Mouse (Mus musculus): ENCODE measurements at regions not wholly inside any gene's neighbourhood (a gene's known extent, or its start where the extent isn't known, plus 50 kb on each side); places are given as distances from the start of the nearest gene placed in this dataset.

DNA sequence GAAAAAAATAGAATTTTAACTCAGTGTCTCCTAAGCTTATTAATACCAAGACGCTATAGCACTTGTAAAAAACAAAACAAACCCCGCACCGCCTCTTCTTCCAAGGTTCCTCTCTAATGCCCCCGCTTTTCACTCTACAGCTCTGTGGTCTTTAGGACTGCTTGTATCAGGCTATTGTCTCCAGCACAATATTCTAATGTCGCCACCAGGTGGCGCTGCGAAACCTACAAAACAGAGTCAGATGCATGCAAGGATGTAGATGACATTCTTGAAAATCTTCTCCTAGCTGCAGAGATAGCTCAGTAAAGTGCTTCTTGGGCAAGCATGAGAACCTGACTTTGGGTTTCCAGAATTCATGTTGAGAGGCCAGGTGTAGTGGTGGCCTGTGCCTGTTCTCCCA lies 75.9 kb upstream of the C2cd4b start:
- DNase-seq (ENCODE audit: low spot score) (peak; percentile 86), ATAC-seq (replicated peaks; ENCODE audit: low FRiP score, low read depth) (no peak)
- Histone ChIP-seq H3K9me3 (replicated peaks; ENCODE audit: low read length) (no peaks in the 10 kb centered on the region; the same call in 1 of the 2 replicates), H3K9ac (ENCODE audit: low read depth, low read length) (no peak overlapping the region), H3K27ac (no peak overlapping the region), H3K4me1 (replicated peaks; ENCODE audit: insufficient read depth, low read length) (no peaks in the 10 kb centered on the region), H3K4me2 (ENCODE audit: low read length) (no peak overlapping the region), H3K27me3 (ENCODE audit: insufficient read depth, low read length) (no peaks in the 10 kb centered on the region), H3K36me3 (ENCODE audit: insufficient read depth, low read length) (no peaks in the 10 kb centered on the region), H3K4me3 (replicated peaks; ENCODE audit: low read depth, low read length) (no peak overlapping the region)
- 7% methylated on average over 7 of the region's 7 CpGs for WGBS
- TF ChIP-seq CTCF (IDR thresholded peaks at IDR 0.05; ENCODE audit: low read depth), result peak; percentile 86

DNA sequence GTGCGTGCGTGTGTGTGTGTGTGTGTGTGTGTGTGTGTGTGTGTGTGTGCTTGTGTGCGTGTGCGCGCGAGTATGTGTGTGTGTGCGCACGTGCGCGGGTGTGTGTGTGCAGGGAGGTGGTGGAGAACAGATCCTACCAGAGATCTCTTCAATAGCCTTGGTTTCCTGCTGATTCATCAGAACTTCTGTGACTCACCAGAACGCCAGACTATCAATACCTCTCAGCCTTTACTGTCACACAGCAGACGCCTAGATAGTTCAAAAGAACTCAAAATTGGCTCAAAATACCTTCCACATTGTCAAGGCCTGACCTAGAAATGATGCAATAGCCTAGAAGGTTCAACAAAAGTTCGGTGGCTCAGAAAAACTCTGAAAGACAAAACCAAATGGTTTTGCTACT lies 66.8 kb upstream of the C2cd4b start:
- H3K27ac ChIP-seq, result no peak overlapping the region
- ATAC-seq (replicated peaks; ENCODE audit: low FRiP score, low read depth), result no peak
- WGBS, result 88% methylated on average over 13 of the region's 13 CpGs
- no peaks in the 10 kb centered on the region for H3K4me1 ChIP-seq (replicated peaks; ENCODE audit: insufficient read depth, low read length)
- H3K27me3 ChIP-seq (ENCODE audit: insufficient read depth, low read length), result no peaks in the 10 kb centered on the region
- H3K9ac ChIP-seq (ENCODE audit: low read depth, low read length), result no peak overlapping the region
- no peak for DNase-seq (ENCODE audit: low spot score)
- no peak overlapping the region for H3K4me3 ChIP-seq (replicated peaks; ENCODE audit: low read depth, low read length)
- H3K9me3 ChIP-seq (replicated peaks; ENCODE audit: low read length), result no peaks in the 10 kb centered on the region
- no peak overlapping the region for H3K4me2 ChIP-seq (ENCODE audit: low read length)
- no peaks in the 10 kb centered on the region for H3K36me3 ChIP-seq (ENCODE audit: insufficient read depth, low read length)
- TF ChIP-seq CTCF (IDR thresholded peaks at IDR 0.05; ENCODE audit: low read depth), result no peak

- Histone ChIP-seq H3K4me2 (ENCODE audit: low read length) (0 out of 2 replicates have a peak overlapping the region, but pooled peaks have one; percentile 2), H3K4me1 (replicated peaks; ENCODE audit: insufficient read depth, low read length) (no peaks in the 10 kb centered on the region), H3K9me3 (replicated peaks; ENCODE audit: low read length) (no peaks in the 10 kb centered on the region), H3K27ac (no peak overlapping the region), H3K27me3 (ENCODE audit: insufficient read depth, low read length) (no peaks in the 10 kb centered on the region), H3K4me3 (replicated peaks; ENCODE audit: low read depth, low read length) (no peak overlapping the region), H3K9ac (ENCODE audit: low read depth, low read length) (no peak overlapping the region), H3K36me3 (ENCODE audit: insufficient read depth, low read length) (no peaks in the 10 kb centered on the region)
- 9% methylated on average over 7 of the region's 7 CpGs for WGBS
- no peak for TF ChIP-seq CTCF (IDR thresholded peaks at IDR 0.05; ENCODE audit: low read depth)
- ATAC-seq (replicated peaks; ENCODE audit: low FRiP score, low read depth) (no peak), DNase-seq (ENCODE audit: low spot score) (peak; percentile 60)
Measured at GRCm38 (mm10) chr9:67693716-67694115, 65.5 kb upstream of the C2cd4b start.

DNA sequence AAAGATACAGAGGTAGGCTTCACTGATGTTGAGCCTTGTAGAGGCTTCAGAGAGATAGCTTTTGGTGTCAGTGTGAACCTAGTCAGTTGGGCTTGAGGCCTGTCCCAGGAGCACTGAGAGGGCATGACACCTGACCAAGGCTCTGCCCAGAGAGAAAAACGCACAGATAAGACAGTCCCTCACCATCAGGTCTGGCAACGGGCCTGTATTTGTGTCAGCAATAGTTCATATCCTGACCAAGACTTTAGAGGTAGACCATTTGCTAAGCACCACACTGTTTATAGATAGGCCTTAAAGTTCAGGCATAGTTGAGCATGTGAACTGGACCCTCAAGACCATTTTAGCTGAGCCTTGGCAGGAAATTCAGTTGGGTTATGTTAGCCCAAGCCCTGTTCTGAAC lies 60.4 kb upstream of the C2cd4b start:
- no peak for ATAC-seq (replicated peaks; ENCODE audit: low FRiP score, low read depth)
- no peaks in the 10 kb centered on the region for H3K4me1 ChIP-seq (replicated peaks; ENCODE audit: insufficient read depth, low read length)
- no peak overlapping the region for H3K4me3 ChIP-seq (replicated peaks; ENCODE audit: low read depth, low read length)
- H3K9me3 ChIP-seq (replicated peaks; ENCODE audit: low read length), result no peaks in the 10 kb centered on the region
- no peak for TF ChIP-seq CTCF (IDR thresholded peaks at IDR 0.05; ENCODE audit: low read depth)
- H3K4me2 ChIP-seq (ENCODE audit: low read length), result no peak overlapping the region
- no peaks in the 10 kb centered on the region for H3K27me3 ChIP-seq (ENCODE audit: insufficient read depth, low read length)
- no peak for DNase-seq (ENCODE audit: low spot score)
- 100% methylated on average over 2 of the region's 2 CpGs for WGBS
- no peak overlapping the region for H3K9ac ChIP-seq (ENCODE audit: low read depth, low read length)
- no peak overlapping the region for H3K27ac ChIP-seq
- no peaks in the 10 kb centered on the region for H3K36me3 ChIP-seq (ENCODE audit: insufficient read depth, low read length)

DNA sequence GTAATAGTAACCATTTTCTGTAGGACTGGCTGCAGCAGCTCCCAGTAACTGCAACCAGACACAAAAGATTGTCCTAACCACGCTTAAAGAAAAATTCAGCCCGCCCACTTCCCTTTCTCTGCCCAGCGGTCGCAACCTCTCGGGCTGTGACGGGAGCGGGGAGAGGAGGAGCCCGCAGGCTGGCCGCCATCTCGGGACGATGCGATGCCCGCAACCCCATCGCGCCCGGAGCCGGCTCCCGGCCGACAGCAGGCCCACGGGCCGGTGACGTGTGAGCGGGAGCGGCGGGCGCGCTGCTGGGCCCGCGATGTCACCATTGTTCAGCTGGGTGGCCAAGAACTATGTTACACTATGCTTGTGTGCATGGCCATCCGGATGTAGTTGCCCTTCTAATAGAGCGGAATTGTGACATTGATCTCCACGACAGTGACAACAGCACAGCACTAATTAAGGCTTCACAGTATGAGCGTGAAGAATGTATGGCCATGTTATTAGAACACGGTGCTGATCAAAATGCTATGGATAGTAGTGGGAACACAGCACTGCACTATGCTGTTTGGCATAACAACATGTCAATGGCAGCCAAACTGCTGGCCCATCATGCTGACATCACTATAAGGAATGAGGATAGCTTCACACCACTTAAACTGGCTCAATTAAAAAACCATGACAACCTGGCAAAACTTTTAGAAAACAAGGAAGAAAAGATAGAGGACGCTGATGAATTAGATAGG lies 59.2 kb upstream of the C2cd4b start:
- Histone ChIP-seq H3K9ac (ENCODE audit: low read depth, low read length) (peak overlapping the region; percentile 59), H3K9me3 (replicated peaks; ENCODE audit: low read length) (no peaks in the 10 kb centered on the region), H3K4me2 (ENCODE audit: low read length) (peak overlapping the region; percentile 76), H3K36me3 (ENCODE audit: insufficient read depth, low read length) (no peaks in the 10 kb centered on the region), H3K27me3 (ENCODE audit: insufficient read depth, low read length) (no peaks in the 10 kb centered on the region), H3K4me1 (replicated peaks; ENCODE audit: insufficient read depth, low read length) (no peaks in the 10 kb centered on the region), H3K4me3 (replicated peaks; ENCODE audit: low read depth, low read length) (peak overlapping the region; percentile 33; the same call in 1 of the 2 replicates), H3K27ac (no peak overlapping the region)
- ATAC-seq (replicated peaks; ENCODE audit: low FRiP score, low read depth) (no peak), DNase-seq (ENCODE audit: low spot score) (peak; percentile 74)
- WGBS, result 21% methylated on average over 35 of the region's 35 CpGs
- TF ChIP-seq CTCF (IDR thresholded peaks at IDR 0.05; ENCODE audit: low read depth), result no peak

DNA sequence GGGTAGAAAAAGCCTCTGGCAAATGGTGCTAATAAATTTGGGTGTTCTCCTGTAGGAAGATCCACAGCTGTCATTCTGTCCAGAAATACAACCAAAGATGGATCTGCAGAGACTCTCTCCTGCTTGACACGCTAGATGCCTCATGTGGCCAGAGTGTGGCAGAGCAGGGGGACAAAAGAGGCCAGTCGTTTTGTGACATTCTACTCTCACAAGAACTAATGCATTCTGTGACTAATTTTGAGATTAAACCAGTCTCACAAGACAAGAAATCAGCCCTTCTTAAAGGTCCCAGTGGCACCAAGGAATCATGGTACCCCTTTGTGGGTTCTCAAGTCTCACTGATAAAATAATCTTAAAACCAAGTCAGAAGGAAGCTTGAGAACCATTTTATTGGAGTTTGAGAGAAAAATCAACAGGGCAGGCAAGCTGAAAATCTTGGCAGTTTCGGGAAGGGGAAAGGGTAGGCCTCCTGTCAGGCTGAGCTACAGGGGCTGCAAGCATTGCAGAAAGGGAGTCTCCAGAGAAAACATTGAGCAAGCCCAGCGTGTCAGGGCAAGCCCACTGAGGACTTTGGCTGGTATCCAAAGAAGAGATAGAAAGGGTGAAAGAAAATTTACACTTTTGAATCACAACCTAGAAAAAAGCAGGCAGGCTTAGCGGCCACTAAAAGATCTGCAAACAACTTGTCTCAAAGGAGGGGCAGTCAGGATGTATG lies 50.8 kb upstream of the C2cd4b start:
- TF ChIP-seq CTCF (IDR thresholded peaks at IDR 0.05; ENCODE audit: low read depth), result peak; percentile 6; the same call in 1 of the 2 replicates
- WGBS, result 34% methylated on average over 5 of the region's 5 CpGs
- Histone ChIP-seq H3K4me3 (replicated peaks; ENCODE audit: low read depth, low read length) (no peak overlapping the region), H3K36me3 (ENCODE audit: insufficient read depth, low read length) (no peaks in the 10 kb centered on the region), H3K27me3 (ENCODE audit: insufficient read depth, low read length) (no peaks in the 10 kb centered on the region), H3K9me3 (replicated peaks; ENCODE audit: low read length) (no peaks in the 10 kb centered on the region), H3K9ac (ENCODE audit: low read depth, low read length) (no peak overlapping the region), H3K4me2 (ENCODE audit: low read length) (no peak overlapping the region), H3K27ac (no peak overlapping the region), H3K4me1 (replicated peaks; ENCODE audit: insufficient read depth, low read length) (no peaks in the 10 kb centered on the region)
- ATAC-seq (replicated peaks; ENCODE audit: low FRiP score, low read depth) (no peak), DNase-seq (ENCODE audit: low spot score) (peak; percentile 35)
